Mouse (Mus musculus) heart, embryonic 11.5 days (tissue): ENCODE results near the gene Ctnna3. TPM values are rescaled to one million over a fixed set of nuclear protein-coding genes. Genes with fewer than 3 reads are reported as not detected.

Source experiments
- ATAC-seq: fragments of 200-750 bp; cut with Nextera tagmentation; replicated peaks from 2 replicates; pipeline ENCODE4 v1.8.0; 2017; ENCODE audit warnings: moderate library complexity; ENCODE audit not compliant: insufficient number of reproducible peaks, low FRiP score, low TSS enrichment
- H3K27ac ChIP-seq: fragments of 300-500 bp; sonication (generic); 2 replicates; pipeline ENCODE4 v1.5.1; 2014; ENCODE audit warnings: mild to moderate bottlenecking, low read depth, low read length
- H3K27me3 ChIP-seq: fragments of 300-500 bp; sonication (generic); 2 replicates; pipeline ENCODE4 v1.6.1; 2014; ENCODE audit warnings: mild to moderate bottlenecking, low read length, mixed read lengths; ENCODE audit not compliant: control insufficient read depth, insufficient read depth
- H3K36me3 ChIP-seq: fragments of 300-500 bp; sonication (generic); 2 replicates; pipeline ENCODE4 v1.6.1; 2014; ENCODE audit warnings: mild to moderate bottlenecking, low read length, moderate library complexity, mixed read lengths; ENCODE audit not compliant: control insufficient read depth, insufficient read depth
- H3K4me1 ChIP-seq: fragments of 300-500 bp; sonication (generic); 2 replicates; pipeline ENCODE4 v1.6.1; 2014; ENCODE audit warnings: low read length; ENCODE audit not compliant: control insufficient read depth, insufficient read depth
- H3K4me2 ChIP-seq: fragments of 300-500 bp; sonication (generic); 2 replicates; pipeline ENCODE4 v1.6.1; 2014; ENCODE audit warnings: mild to moderate bottlenecking, moderate library complexity
- H3K4me3 ChIP-seq: fragments of 300-500 bp; sonication (generic); 2 replicates; pipeline ENCODE4 v1.5.1; 2014; ENCODE audit warnings: low read depth, low read length
- H3K9ac ChIP-seq: fragments of 300-500 bp; sonication (generic); 2 replicates; pipeline ENCODE4 v1.6.1; 2014; ENCODE audit warnings: mild to moderate bottlenecking, low read depth, low read length, moderate library complexity
- H3K9me3 ChIP-seq: fragments of 300-500 bp; sonication (generic); replicated peaks from 2 replicates; pipeline ENCODE4 v1.6.1; 2016; ENCODE audit warnings: low read length; ENCODE audit not compliant: control insufficient read depth
- WGBS: fragments of 180-500 bp; shearing (Covaris S2); extraction: QIAGEN DNeasy Blood & Tissue Kit; methylation state at CpG from one replicate; pipeline ENCODE4 v1.1.7; 2014; ENCODE audit not compliant: insufficient replicate concordance; 5-methylcytosine and 5-hydroxymethylcytosine counted together
- polyA plus RNA-seq: library from polyadenylated mRNA; unstranded; fragments of >200 nt; fragmentation: Nextera tagmentation; extraction: Ambion mirVana; gene quantifications from 2 replicates; pipeline ENCODE4 v1.2.1, GENCODE M21; 2014

The Ctnna3 gene
- polyA plus RNA-seq, 1 experiment from 2014 or later = 19.0 TPM

DNA sequence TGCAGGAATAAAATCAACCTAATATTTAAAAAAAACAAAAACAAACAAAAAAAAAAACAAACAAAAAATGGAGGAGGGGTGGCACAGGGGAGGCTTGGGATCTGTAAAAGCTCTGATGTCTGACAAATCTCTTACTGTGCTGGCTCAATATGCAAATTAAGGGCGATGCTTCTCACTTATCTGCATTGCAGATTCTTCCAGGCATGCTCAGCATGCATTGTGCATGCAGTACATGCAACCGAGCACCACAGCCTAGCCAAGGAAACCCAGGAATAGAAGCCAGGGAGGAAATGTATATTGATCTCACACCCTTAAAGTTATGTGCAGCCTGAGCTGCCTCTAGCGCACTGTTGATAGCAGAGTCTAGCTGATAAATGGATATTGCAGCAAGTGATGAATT lies 548.6 kb downstream of the Ctnna3 start:
- no peak for ATAC-seq
- Histone ChIP-seq H3K9me3 (no peaks in the 10 kb centered on the region), H3K4me1 (no peaks in the 10 kb centered on the region; the same call in 1 of the 2 replicates), H3K9ac (no peak overlapping the region), H3K4me3 (no peak overlapping the region), H3K36me3 (no peaks in the 10 kb centered on the region), H3K27ac (no peak overlapping the region), H3K4me2 (peak overlapping the region; percentile 41; the same call in 1 of the 2 replicates), H3K27me3 (no peaks in the 10 kb centered on the region)
- 36% methylated on average over 3 of the region's 3 CpGs for WGBS

DNA sequence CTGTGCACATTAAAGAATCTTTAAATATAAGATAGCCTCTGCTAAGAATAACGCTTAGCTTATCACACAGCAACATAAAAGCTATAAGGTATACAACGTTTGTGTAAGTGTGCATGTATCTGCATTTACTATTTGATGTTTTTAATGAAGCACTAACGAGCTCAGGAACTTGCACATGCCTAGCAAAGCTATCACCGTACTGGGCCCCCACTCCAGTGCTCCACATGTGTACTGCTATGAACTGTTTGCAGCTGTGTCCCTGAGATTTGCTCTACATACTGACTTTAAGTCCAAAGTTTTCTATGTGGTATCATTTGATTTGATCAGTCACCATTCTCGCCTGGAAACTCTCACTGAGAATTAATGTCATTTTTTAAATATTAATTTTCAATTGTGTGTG lies 549.1 kb downstream of the Ctnna3 start:
- no peaks in the 10 kb centered on the region; the same call in 1 of the 2 replicates for H3K4me1 ChIP-seq

DNA sequence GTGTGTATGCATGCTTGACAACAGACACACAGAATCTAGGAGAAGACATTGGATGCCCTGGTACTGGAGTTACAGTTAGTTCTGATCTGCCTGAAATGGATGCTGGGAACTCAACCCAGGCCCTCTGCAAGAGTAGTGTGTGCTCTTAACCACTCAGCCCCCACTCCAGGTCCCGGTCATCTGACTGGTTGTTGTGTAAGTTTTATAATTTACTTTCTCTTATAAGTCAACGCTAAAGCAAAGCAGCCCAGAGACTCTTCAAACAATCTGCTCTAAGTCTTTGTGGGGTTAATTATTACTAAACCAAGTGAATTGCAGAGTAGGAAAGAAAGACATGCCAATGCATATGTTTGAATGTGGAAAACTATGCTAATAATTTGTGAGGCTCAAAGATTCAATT lies 549.5 kb downstream of the Ctnna3 start:
- Histone ChIP-seq H3K4me2 (no peak overlapping the region), H3K9me3 (no peaks in the 10 kb centered on the region), H3K27me3 (no peaks in the 10 kb centered on the region), H3K9ac (no peak overlapping the region), H3K36me3 (no peaks in the 10 kb centered on the region), H3K27ac (no peak overlapping the region), H3K4me1 (no peaks in the 10 kb centered on the region; the same call in 1 of the 2 replicates), H3K4me3 (no peak overlapping the region)
- 76% methylated on average over 2 of the region's 2 CpGs for WGBS
- ATAC-seq = no peak

More for the DNA sequence above, 549.1 kb downstream of the Ctnna3 start:
- Histone ChIP-seq H3K4me3 (no peak overlapping the region), H3K27ac (no peak overlapping the region), H3K27me3 (no peaks in the 10 kb centered on the region), H3K36me3 (no peaks in the 10 kb centered on the region), H3K9ac (no peak overlapping the region), H3K9me3 (no peaks in the 10 kb centered on the region), H3K4me2 (no peak overlapping the region)
- ATAC-seq = no peak
- WGBS = 70% methylated on average over 5 of the region's 5 CpGs

DNA sequence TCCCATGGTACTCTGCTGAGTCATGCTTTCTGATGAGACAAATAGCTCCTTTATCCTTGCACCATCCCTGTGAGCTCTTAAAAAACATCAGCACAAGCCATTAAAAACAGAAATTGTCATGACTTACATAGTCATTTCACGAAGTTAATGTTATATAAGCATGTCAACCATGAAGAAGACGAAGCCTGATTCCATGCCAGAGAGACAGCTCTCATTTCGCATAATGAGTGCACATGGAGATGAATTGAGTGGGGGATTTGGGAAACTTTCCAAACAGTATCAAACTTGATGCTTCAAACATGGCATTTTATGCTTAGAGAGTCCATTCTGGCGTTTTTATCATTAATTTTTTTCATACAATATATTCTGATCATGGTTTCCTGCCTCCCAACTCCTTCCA lies 555.7 kb downstream of the Ctnna3 start:
- no peaks in the 10 kb centered on the region for H3K36me3 ChIP-seq
- no peaks in the 10 kb centered on the region for H3K9me3 ChIP-seq
- ATAC-seq = no peak
- H3K9ac ChIP-seq = no peak overlapping the region
- no peaks in the 10 kb centered on the region for H3K4me1 ChIP-seq
- H3K27me3 ChIP-seq = no peaks in the 10 kb centered on the region
- H3K4me3 ChIP-seq = no peak overlapping the region
- 73% methylated on average over 4 of the region's 4 CpGs for WGBS
- H3K4me2 ChIP-seq = no peak overlapping the region
- H3K27ac ChIP-seq = no peak overlapping the region

DNA sequence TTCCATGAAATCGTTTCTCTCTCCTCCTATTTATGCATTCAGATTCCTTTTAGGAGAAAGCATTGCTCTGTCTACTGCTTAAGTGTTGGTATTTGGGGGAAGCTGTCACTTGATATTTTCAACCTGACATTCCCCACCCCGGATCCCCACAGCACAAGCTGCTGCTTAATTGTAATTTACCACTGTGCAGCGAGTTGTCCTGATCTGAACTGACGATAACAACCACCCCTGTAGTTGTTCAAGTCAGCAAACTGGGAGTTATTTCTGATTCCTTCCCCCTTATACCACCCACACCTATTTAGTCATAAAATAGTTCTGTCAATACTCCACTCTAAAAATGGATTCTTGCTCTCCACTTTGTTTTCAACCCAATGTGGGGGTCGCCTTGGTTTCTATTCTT lies 564.4 kb downstream of the Ctnna3 start:
- H3K4me3 ChIP-seq = no peak overlapping the region
- no peaks in the 10 kb centered on the region for H3K27me3 ChIP-seq
- no peak overlapping the region for H3K4me2 ChIP-seq
- no peak overlapping the region for H3K27ac ChIP-seq
- no peak for ATAC-seq
- 79% methylated on average over 5 of the region's 5 CpGs for WGBS
- no peaks in the 10 kb centered on the region for H3K36me3 ChIP-seq
- H3K9me3 ChIP-seq = no peaks in the 10 kb centered on the region
- H3K9ac ChIP-seq = no peak overlapping the region
- H3K4me1 ChIP-seq = no peaks in the 10 kb centered on the region

DNA sequence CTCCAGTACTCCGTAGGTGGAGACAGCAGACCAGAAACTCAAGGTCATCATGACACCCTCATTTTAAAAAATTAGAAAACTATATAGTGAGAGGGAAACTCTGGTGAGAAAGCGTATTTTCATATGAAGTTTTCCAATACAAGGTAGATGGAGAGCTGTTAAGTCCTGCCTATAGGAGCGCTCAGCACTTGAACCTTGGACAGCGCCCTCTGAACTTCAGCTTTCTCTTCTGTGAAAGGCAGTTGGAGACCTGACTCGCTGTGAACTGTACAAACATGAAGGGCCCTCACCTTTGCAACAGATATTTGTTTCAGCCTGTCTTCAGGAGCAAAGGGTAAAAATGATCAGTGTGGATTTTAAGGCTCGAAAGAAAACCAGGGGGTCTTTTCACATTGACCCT lies 571.6 kb downstream of the Ctnna3 start:
- H3K4me1 ChIP-seq = no peaks in the 10 kb centered on the region
- WGBS = 72% methylated on average over 6 of the region's 6 CpGs

DNA sequence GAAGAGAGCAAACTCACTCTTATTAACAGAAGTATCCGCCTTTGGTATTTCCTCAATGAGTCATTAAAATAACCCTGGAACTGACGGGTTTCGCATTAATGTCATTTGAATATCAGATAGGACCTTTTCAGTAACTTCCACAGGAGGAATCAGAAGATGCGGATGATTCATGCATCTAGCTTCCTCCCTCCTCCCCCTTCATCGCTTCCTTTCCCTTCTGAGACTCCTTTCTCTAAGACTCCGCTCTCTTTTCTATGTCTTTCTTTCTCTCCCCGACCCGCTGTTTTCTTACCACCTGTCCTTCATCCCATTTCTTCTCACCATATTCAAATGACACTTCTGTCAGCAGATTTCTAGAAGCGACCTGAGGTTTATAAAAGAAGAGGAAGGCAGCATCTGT lies 572.1 kb downstream of the Ctnna3 start:
- 78% methylated on average over 9 of the region's 9 CpGs for WGBS
- no peak for ATAC-seq

More for the DNA sequence above, 571.6 kb downstream of the Ctnna3 start:
- Histone ChIP-seq H3K9ac (no peak overlapping the region), H3K27me3 (no peaks in the 10 kb centered on the region), H3K27ac (no peak overlapping the region), H3K4me3 (no peak overlapping the region), H3K9me3 (no peaks in the 10 kb centered on the region), H3K36me3 (no peaks in the 10 kb centered on the region), H3K4me2 (no peak overlapping the region)
- ATAC-seq = no peak

DNA sequence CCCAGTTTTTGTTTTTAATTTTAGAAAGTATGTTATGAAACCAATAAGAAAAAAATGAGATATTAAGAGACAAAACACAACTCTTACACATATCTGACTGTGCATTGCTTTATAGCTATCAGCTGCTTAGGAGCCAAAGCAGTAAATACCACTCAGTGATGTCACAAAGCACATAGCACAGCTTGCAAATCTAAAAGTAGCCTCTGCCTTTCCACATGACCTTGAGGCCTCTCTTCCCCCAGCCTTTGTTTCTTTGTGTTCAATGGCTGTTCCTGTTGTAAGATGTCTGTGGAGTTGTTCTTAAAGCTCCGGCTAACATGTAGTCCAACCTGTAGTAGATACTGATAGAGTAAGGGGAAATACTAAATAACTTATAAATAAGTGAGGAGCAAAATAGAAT lies 590.4 kb downstream of the Ctnna3 start:
- ATAC-seq = no peak
- H3K4me3 ChIP-seq = no peak overlapping the region
- H3K4me1 ChIP-seq = no peaks in the 10 kb centered on the region
- whole genome bisulfite sequencing = 65% methylated on average over 1 of the region's 1 CpGs
- H3K27ac ChIP-seq = 0 out of 2 replicates have a peak overlapping the region, but pooled peaks have one; percentile 22
- no peaks in the 10 kb centered on the region for H3K36me3 ChIP-seq
- no peaks in the 10 kb centered on the region for H3K9me3 ChIP-seq
- no peaks in the 10 kb centered on the region for H3K27me3 ChIP-seq
- H3K9ac ChIP-seq = no peak overlapping the region
- no peak overlapping the region for H3K4me2 ChIP-seq

More for the DNA sequence above, 572.1 kb downstream of the Ctnna3 start:
- no peak overlapping the region for H3K4me3 ChIP-seq
- H3K4me2 ChIP-seq = no peak overlapping the region
- no peaks in the 10 kb centered on the region for H3K4me1 ChIP-seq
- H3K27ac ChIP-seq = no peak overlapping the region
- H3K36me3 ChIP-seq = no peaks in the 10 kb centered on the region
- H3K27me3 ChIP-seq = no peaks in the 10 kb centered on the region
- no peak overlapping the region for H3K9ac ChIP-seq
- H3K9me3 ChIP-seq = no peaks in the 10 kb centered on the region

DNA sequence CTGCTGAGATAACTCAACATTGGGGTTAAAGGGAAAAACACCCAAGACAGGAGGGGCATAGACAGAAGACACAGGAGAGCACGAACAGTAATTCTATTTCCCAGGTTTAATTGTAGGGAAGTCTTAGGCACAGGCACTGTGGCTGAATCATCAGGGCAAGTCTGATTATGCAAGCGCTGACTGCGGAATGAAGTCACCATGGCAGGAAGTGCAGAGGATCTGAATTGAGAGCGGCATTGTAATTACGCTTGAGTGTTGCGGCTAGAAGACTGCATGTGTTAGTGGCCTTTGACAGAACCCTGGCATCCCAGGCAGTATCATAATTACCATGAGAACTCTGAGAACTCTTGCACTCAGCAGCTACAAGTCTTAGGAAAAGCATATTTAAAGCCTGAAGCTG lies 593.4 kb downstream of the Ctnna3 start:
- no peaks in the 10 kb centered on the region for H3K9me3 ChIP-seq
- ATAC-seq = no peak
- H3K27me3 ChIP-seq = no peaks in the 10 kb centered on the region
- no peaks in the 10 kb centered on the region for H3K4me1 ChIP-seq
- WGBS = 84% methylated on average over 6 of the region's 6 CpGs
- H3K36me3 ChIP-seq = no peaks in the 10 kb centered on the region
- H3K9ac ChIP-seq = no peak overlapping the region
- no peak overlapping the region for H3K27ac ChIP-seq
- no peak overlapping the region for H3K4me2 ChIP-seq
- H3K4me3 ChIP-seq = no peak overlapping the region
